Comparison of ENCODE assay signal across 10 mouse cellular contexts in the genomic region with DNA sequence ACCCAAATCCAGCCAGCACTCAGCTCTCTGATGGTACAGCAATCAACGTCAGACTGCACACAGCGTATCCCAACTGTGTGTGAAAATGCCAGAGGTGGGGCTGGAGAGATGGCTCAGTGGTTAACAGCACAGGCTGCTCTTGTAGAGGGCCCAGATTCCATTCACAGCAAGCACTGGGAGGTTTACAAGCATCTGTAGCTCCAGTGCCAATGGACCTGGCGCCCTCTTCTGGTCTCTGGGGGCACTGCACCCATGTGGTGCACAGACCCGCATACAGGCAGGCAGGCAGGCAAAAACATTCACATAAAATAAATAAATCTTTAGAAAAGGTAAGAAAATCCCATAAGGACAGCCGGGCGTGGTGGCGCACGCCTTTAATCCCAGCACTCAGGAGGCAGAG. TPM values are rescaled to one million over a fixed set of nuclear protein-coding genes. Genes with fewer than 3 reads are reported as not detected.
DNase-seq lines count a peak whose midpoint lies in the region; ATAC-seq and TF ChIP-seq lines count a peak whose summit lies in the region.
"Had no signal": no experiment of that assay in that cellular context is flagged by ENCODE, and none has a peak within 500 bp of the region (broad histone marks: within the 10 kb centered on the region; RNA-seq: fewer than 3 reads in every experiment).

No protein-coding gene starts in this region.

- DNase-seq in cerebellum, postnatal 14 days = peak; percentile 36 to 76
- no peak for DNase-seq in cerebellum, adult 11 months
- peak; percentile 32 for DNase-seq in lung, postnatal 36 days
- DNase-seq in lung, postnatal 14 days = no peak
- no peak for DNase-seq in layer of hippocampus, adult 9-10 months (ENCODE audit: low spot score)

- TF ChIP-seq CTCF in olfactory bulb, adult 2 months (IDR thresholded peaks at IDR 0.05; ENCODE audit: insufficient read depth, low read depth, low read length) = peak; percentile 38; the same call in 1 of the 2 replicates

- H3K27ac ChIP-seq in olfactory bulb, adult 2 months (ENCODE audit: insufficient read depth, low read depth, low read length) = no peak overlapping the region
- no peak overlapping the region for H3K27ac ChIP-seq in hindbrain, embryonic 13.5 days

- no peak for TF ChIP-seq POLR2A in olfactory bulb, adult 2 months (IDR thresholded peaks at IDR 0.05; ENCODE audit: insufficient read depth, low read depth, low read length)

- peaks cover 18% of the 10 kb centered on the region for H3K27me3 ChIP-seq in hindbrain, embryonic 13.5 days

- H3K4me1 ChIP-seq in olfactory bulb, adult 2 months (ENCODE audit: control insufficient read depth, insufficient read depth, low read length) = peaks cover 14% of the 10 kb centered on the region
- H3K4me1 ChIP-seq in hindbrain, embryonic 13.5 days (replicated peaks) = peaks cover 21% of the 10 kb centered on the region

- no peak overlapping the region for H3K4me2 ChIP-seq in hindbrain, embryonic 13.5 days

- H3K4me3 ChIP-seq in olfactory bulb, adult 2 months (ENCODE audit: insufficient read depth, low read depth, low read length) = no peak overlapping the region
- H3K4me3 ChIP-seq in hindbrain, embryonic 13.5 days = no peak overlapping the region

- H3K9ac ChIP-seq in hindbrain, embryonic 13.5 days = no peak overlapping the region

- peak; percentile 60; the same call in 1 of the 2 replicates for ATAC-seq in erythroid progenitor cell, adult 5-6 weeks (replicated peaks; ENCODE audit: low FRiP score, poor library complexity, severe bottlenecking)
- no peak for ATAC-seq in hindbrain, embryonic 13.5 days (ENCODE audit: low FRiP score)
- ATAC-seq: Patski had no signal

- H3K36me3 ChIP-seq in hindbrain, embryonic 13.5 days = no peaks in the 10 kb centered on the region

- H3K9me3 ChIP-seq in hindbrain, embryonic 13.5 days = no peaks in the 10 kb centered on the region

- WGBS in olfactory bulb, adult 2 months = 58% methylated on average over 8 of the region's 8 CpGs
- 46% methylated on average over 8 of the region's 8 CpGs for WGBS in hindbrain, embryonic 13.5 days

RNA-seq across cellular contexts. Expression of a gene that starts 5.1 kb away (rescaled TPM):
- not detected in 2 replicates for total RNA-seq in erythroid progenitor cell, adult 5-6 weeks (2015; ENCODE audit: low replicate concordance)
- not detected in 2 replicates for total RNA-seq in erythroid progenitor cell, adult 5-6 weeks (2017; ENCODE audit: low replicate concordance)
- not detected in 2 replicates for polyA plus RNA-seq in olfactory bulb, adult 2 months (2012; ENCODE audit: insufficient read depth, insufficient read length, low replicate concordance, missing spikeins)
- polyA plus RNA-seq in hindbrain, embryonic 13.5 days (2015; fragmentation: Nextera tagmentation; extraction: Ambion mirVana) = 0.26 and 0.45 TPM in 2 replicates
- total RNA-seq: heart, postnatal 36 days had no signal
- polyA plus RNA-seq: Patski had no signal

RNA-seq across cellular contexts. Expression of a gene that starts 13.8 kb away (rescaled TPM):
- 7.1 and 8.6 TPM in 2 replicates for total RNA-seq in erythroid progenitor cell, adult 5-6 weeks (2015; ENCODE audit: low replicate concordance)
- total RNA-seq in erythroid progenitor cell, adult 5-6 weeks (2017; ENCODE audit: low replicate concordance) = 4.6 and 11.6 TPM in 2 replicates
- not detected in 2 replicates for polyA plus RNA-seq in olfactory bulb, adult 2 months (2012; ENCODE audit: insufficient read depth, insufficient read length, low replicate concordance, missing spikeins)
- 3.6 and 4.9 TPM in 2 replicates for polyA plus RNA-seq in hindbrain, embryonic 13.5 days (2015; fragmentation: Nextera tagmentation; extraction: Ambion mirVana)

RNA-seq across cellular contexts. Expression of a gene that starts 20.7 kb away (rescaled TPM):
- total RNA-seq in erythroid progenitor cell, adult 5-6 weeks (2015; ENCODE audit: low replicate concordance) = 2.9 TPM in 1 of 2 replicates, not detected in the other
- 0.64 and 4.4 TPM in 2 replicates for total RNA-seq in erythroid progenitor cell, adult 5-6 weeks (2017; ENCODE audit: low replicate concordance)
- not detected in 2 replicates for polyA plus RNA-seq in olfactory bulb, adult 2 months (2012; ENCODE audit: insufficient read depth, insufficient read length, low replicate concordance, missing spikeins)
- 25.4 and 27.7 TPM in 2 replicates for polyA plus RNA-seq in hindbrain, embryonic 13.5 days (2015; fragmentation: Nextera tagmentation; extraction: Ambion mirVana)

RNA-seq across cellular contexts. Expression of a gene that starts 24.2 kb away (rescaled TPM):
- 2.2 TPM in 1 of 2 replicates, not detected in the other for total RNA-seq in erythroid progenitor cell, adult 5-6 weeks (2015; ENCODE audit: low replicate concordance)
- 0.26 and 1.8 TPM in 2 replicates for total RNA-seq in erythroid progenitor cell, adult 5-6 weeks (2017; ENCODE audit: low replicate concordance)
- polyA plus RNA-seq in olfactory bulb, adult 2 months (2012; ENCODE audit: insufficient read depth, insufficient read length, low replicate concordance, missing spikeins) = not detected in 2 replicates
- 0.75 and 0.78 TPM in 2 replicates for polyA plus RNA-seq in hindbrain, embryonic 13.5 days (2015; fragmentation: Nextera tagmentation; extraction: Ambion mirVana)

RNA-seq across cellular contexts. Expression of a gene that starts 24.4 kb away (rescaled TPM):
- not detected in 2 replicates for total RNA-seq in erythroid progenitor cell, adult 5-6 weeks (2015; ENCODE audit: low replicate concordance)
- total RNA-seq in erythroid progenitor cell, adult 5-6 weeks (2017; ENCODE audit: low replicate concordance) = not detected in 2 replicates
- not detected in 2 replicates for polyA plus RNA-seq in olfactory bulb, adult 2 months (2012; ENCODE audit: insufficient read depth, insufficient read length, low replicate concordance, missing spikeins)
- polyA plus RNA-seq in hindbrain, embryonic 13.5 days (2015; fragmentation: Nextera tagmentation; extraction: Ambion mirVana) = 0.73 and 1.3 TPM in 2 replicates

Comparison
In these comparisons a context has a peak if more than half of its experiments do, and no peak if none do; other contexts are left out.
1. DNase-seq: peak in cerebellum, postnatal 14 days (2 of 2) and lung, postnatal 36 days (single experiment); none in cerebellum, adult 11 months (single experiment), lung, postnatal 14 days (single experiment) and layer of hippocampus, adult 9-10 months (single experiment).